Mouse (Mus musculus) left cerebral cortex, adult 8-10 months (tissue): ENCODE measurements at regions not wholly inside any gene's neighbourhood (a gene's known extent, or its start where the extent isn't known, plus 50 kb on each side); places are given as distances from the start of the nearest gene placed in this dataset.
A peak's percentile ranks its signal among the peaks of the same experiment; 100 is the strongest.

Source experiments
- DNase-seq, 2 experiments: peaks; one replicate each; pipeline ENCODE4 v3.0.0; 2022; ENCODE audit warnings: low spot score in 2 of 2

GRCm38 (mm10) chr2:79510485-79511094 is 54.0 kb upstream of the Cerkl start:
- DNase-seq = no peak

GRCm38 (mm10) chr2:79511108-79511507 is 54.5 kb upstream of the Cerkl start:
- no peak for DNase-seq

DNA sequence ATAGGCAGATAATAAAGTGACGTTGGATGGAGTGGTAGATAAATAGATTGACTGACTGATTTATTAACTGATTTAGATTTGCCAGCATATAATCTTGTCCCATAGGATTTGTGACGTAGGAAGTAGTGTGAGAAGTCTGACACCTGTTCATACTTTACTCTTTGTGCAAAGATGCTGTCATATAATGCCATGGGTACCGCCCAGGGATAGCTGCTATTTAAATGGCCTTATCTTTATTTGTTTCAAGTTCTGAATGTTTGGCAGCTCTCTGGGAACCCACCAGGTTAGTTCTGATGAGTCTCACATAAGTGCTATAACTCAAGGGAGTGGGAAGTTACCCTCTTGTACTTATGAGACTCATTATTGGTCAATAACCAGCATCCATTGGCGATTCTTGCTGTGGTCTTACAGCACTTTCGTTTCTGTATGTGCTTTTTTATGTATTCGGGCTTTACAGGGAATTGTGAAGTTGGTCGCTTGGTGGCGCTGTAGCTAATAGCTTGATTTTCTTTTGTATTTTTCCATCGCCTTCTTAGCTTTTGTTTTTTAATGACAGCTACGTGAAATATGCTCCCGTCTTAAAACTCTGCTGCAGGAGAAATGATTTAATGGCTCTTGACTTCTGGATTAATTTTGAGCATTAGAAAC is 55.2 kb upstream of the Cerkl start:
- DNase-seq = peak; percentile 29 to 62

- DNase-seq = no peak
Measured at GRCm38 (mm10) chr2:79512374-79512773, 55.8 kb upstream of the Cerkl start.

GRCm38 (mm10) chr2:79513726-79514125 is 57.1 kb upstream of the Cerkl start:
- DNase-seq = no peak

DNA sequence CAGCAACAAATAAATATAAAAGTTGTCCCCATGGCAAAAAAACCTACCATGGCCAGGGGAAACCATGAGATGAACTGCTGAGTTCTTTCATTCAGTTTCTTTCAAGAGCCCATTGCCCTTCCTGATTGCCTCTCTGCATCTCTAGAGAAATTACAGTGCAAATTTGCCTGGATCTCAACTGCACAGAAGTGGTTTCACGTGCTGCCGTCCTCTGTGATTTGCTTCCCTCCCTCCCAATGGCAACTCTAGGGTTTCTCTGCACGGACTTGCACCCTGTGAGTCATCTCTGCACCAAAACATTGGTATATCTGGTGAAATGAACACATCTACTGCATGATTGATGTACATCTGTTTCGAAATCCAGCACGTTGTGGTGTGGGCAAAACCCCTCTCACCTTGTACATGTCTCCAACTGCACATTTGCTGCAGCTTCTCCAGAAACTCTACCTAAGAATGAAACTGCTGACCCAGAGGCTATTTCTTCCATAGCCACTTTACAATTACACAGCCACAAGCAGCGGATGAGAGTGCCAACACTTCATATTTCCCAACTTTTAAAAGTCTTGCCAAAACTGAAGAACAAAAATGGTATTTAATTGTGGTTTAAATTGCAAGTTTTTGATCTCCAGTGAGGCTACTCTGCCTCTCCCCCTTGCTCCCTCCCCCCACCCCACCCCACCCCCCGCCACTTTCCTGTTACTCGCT is 61.6 kb upstream of the Cerkl start:
- DNase-seq = no peak

GRCm38 (mm10) chr2:79519799-79520449 is 63.3 kb upstream of the Cerkl start:
- DNase-seq = no peak

DNA sequence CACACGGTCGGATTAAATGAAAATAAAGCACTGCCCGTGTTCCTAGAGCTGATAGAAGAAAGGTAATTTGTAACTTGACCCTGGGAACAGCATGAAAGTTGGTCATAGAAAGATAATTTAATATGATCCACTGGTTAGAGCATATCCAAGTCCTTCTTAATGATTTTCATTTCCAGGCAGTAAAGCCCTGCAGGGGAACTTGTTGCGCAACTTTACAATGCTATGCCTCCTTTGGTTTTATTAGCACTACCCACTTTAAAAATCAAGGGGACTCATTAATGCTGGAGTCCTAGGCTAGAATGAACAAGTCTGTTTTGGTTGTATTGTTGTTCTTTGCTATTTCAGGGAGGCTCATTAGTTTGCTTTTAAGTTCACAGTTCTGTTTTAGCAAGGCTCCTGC is 66.9 kb upstream of the Cerkl start:
- no peak for DNase-seq

DNA sequence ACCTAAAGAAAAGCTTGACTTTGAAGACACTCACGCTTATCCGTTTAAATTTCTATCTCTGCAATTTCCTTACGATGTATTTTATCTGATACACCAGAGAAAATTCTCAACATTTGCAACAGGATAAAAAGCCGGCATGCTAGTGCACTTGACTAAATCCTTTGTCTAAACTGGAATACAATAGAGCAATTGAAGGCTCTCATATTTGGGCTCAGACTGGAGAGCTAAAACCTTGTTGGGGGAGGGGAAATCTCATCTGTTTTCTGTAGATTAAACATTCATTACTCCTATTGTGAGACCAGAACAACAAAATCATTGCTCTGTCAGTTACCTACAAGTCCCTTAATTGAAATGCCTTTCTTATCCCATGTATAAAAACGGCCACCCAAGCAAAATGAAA is 70.9 kb upstream of the Cerkl start:
- no peak for DNase-seq

DNA sequence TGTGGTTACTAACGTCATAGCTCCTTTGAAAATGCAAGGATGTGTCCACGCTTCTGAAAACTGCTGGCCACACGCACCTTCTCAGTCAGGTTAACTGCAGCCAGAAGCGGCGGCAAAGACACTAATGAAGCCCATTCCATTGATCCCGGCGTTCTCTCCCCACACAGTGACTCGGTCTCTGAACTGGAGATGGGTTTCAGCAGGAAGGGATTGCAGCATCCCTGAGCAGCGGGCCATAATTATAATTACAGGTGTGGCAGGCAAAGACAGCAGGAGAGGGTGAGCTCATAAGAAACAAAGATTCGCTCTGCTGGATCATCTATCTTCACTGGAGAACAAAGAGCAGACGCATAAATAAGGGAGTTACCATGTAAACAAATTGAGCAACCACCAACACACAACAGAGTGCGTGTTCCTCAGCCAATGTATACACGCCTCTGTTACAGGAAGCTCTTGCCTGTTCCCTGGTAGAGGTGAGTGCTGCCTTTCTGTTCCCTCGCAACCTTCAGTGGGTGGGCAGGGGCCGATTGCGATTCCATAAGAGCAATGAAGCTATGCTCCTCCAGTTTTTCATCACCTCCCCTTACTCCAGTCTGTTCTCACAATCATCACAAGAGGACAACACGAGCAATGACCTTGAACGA is 71.9 kb upstream of the Cerkl start:
- no peak for DNase-seq

DNA sequence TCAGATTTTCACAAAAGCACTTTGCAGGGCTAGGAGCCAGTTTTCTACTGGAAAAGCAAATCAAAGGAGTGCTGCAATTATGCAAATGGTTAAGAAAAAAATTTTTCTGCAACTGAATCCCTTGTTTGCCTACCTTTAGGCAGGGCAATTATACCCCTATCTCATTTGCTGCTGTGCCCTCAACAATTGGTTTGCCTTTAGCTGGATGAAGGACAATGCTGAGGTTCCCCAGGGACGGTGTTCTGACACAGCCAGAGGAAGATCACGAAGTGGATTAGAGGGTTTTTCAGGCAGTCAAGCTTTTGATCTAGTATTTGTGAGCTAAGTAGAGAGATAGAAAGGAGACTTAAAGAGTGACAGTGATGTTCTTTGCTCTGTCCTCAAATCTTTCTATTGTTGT is 72.6 kb upstream of the Cerkl start:
- no peak for DNase-seq

DNA sequence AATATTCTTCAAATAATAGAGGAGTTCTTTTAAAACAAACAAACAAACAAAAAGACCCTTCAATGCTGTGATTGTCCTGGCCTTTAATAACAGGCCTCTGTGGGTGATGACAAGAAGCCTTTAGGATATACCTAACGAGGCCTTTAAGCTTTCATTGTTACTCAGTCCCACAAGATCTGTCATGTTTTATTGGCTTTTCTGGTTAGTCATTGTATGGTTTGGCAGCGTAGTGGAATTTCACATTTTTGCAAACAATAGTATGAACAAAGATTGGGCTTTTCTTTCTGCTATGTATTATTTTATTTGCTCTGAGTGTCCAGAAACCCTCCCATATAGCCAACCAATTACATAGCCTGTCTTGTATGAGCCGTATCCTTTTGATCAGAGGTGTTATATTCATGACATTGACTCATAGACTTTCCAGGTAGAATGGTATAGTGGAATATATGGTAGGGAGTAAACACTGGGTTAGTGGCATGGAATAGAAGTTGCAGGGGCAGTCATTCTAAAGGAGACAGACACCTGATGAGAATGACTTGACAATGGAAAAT is 76.1 kb upstream of the Cerkl start:
- DNase-seq = no peak

- no peak for DNase-seq
Measured at GRCm38 (mm10) chr2:79537126-79537875, 80.7 kb upstream of the Cerkl start.

GRCm38 (mm10) chr2:79540384-79540783 is 83.8 kb upstream of the Cerkl start:
- no peak for DNase-seq

- DNase-seq = no peak
Measured at GRCm38 (mm10) chr2:79542191-79542980, 85.8 kb upstream of the Cerkl start.

- DNase-seq = no peak
Measured at GRCm38 (mm10) chr2:79543456-79543855, 86.9 kb upstream of the Cerkl start.

GRCm38 (mm10) chr2:79543948-79544792 is 87.6 kb upstream of the Cerkl start:
- DNase-seq = no peak

DNA sequence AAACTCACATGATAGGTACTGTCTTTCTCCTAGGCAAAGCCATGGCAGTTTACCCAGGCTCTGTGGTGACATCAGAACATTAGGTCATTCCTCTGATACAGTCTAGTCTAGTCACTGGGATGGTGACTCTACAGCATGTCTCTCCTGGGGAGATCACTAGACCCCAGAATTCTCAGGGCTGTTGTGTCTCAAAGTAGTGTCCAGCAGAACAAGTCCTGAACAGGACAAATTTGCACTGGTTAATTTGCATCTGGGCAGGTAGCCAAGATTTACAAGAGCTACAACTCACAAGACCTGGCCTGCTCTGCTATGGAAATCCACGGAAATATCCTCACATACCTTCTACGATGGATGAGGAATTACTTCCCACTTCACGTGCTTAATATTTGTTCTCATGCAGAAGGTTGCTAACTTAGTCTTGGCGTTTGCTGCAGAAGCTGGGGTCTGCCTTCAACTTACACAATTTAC is 88.2 kb upstream of the Cerkl start:
- no peak for DNase-seq

DNA sequence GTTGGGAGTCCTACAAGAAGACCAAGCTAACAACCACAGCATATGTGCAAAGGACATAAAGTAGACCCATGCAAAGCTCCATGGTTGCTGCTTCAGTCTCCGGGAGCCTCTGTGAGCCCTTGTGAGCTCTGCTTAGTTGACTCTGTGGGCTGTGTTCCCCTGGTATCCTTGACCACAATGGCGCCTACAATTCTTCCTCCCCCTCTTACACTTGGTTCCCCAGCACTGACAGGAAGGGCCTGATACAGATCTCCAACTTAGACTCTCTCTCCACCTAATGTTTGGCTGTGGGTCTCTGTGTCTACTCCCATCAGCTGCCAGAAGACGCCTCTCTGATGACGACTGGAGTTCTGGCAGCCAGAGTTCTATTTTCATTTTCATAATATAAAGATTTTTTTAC is 88.9 kb upstream of the Itprid2 start:
- no peak for DNase-seq
